Mouse (Mus musculus): ENCODE data around the gene Elf2.
A peak's percentile ranks its signal among the peaks of the same experiment; 100 is the strongest.

Elf2 gene

GRCm38 (mm10) chr3:51340552-51341267 is at the start of gene Elf2:
Elf2 (minus strand) TSS chr3:51340663.
- DNase-seq: peak; percentile 83 to 91

- DNase-seq: no peak
Measured at GRCm38 (mm10) chr3:51388904-51389303, 48.4 kb upstream of the Elf2 start.

GRCm38 (mm10) chr3:51387868-51388381 is 47.5 kb upstream of the Elf2 start:
- DNase-seq: peak; percentile 76 to 83

GRCm38 (mm10) chr3:51387134-51387451 is 46.6 kb upstream of the Elf2 start:
- DNase-seq: no peak

GRCm38 (mm10) chr3:51386441-51387133 is 46.1 kb upstream of the Elf2 start:
- peak; percentile 32 to 51 for DNase-seq

GRCm38 (mm10) chr3:51383409-51383808 is 42.9 kb upstream of the Elf2 start:
- peak; percentile 78 to 84 for DNase-seq

GRCm38 (mm10) chr3:51380660-51381014 is 40.2 kb upstream of the Elf2 start:
- DNase-seq: no peak

- DNase-seq: no peak
Measured at GRCm38 (mm10) chr3:51379786-51380659, 39.6 kb upstream of the Elf2 start.

- DNase-seq: no peak
Measured at GRCm38 (mm10) chr3:51378665-51378946, 38.1 kb upstream of the Elf2 start.

GRCm38 (mm10) chr3:51377878-51378664 is 37.6 kb upstream of the Elf2 start:
- peak; percentile 38 to 54 for DNase-seq

- DNase-seq: peak; percentile 73 to 81
Measured at GRCm38 (mm10) chr3:51375307-51376265, 35.1 kb upstream of the Elf2 start.

GRCm38 (mm10) chr3:51373544-51373943 is 33.1 kb upstream of the Elf2 start:
- no peak for DNase-seq

GRCm38 (mm10) chr3:51372883-51373282 is 32.4 kb upstream of the Elf2 start:
- DNase-seq: no peak

GRCm38 (mm10) chr3:51371826-51372225 is 31.4 kb upstream of the Elf2 start:
- DNase-seq: no peak

- DNase-seq: no peak
Measured at GRCm38 (mm10) chr3:51368011-51368410, 27.5 kb upstream of the Elf2 start.

- DNase-seq: no peak
Measured at GRCm38 (mm10) chr3:51366926-51367325, 26.5 kb upstream of the Elf2 start.

- no peak for DNase-seq
Measured at GRCm38 (mm10) chr3:51365517-51365882, 25.0 kb upstream of the Elf2 start.

- peak; percentile 86 to 88 for DNase-seq
Measured at GRCm38 (mm10) chr3:51364703-51365516, 24.4 kb upstream of the Elf2 start.

- DNase-seq: no peak
Measured at GRCm38 (mm10) chr3:51361066-51361465, 20.6 kb upstream of the Elf2 start.

GRCm38 (mm10) chr3:51359558-51360307 is 19.3 kb upstream of the Elf2 start:
- no peak for DNase-seq
